ENCODE assay signal across 17 mouse cellular contexts in genomic region chr5:69716087-69716486, GRCm38 (mm10).
"Had no signal": no experiment of that assay in that cellular context is flagged by ENCODE, and none has a peak within 500 bp of the region (broad histone marks: within the 10 kb centered on the region; RNA-seq: fewer than 3 reads in every experiment).

No protein-coding gene starts in this region.

- H3K4me3 ChIP-seq: kidney, embryonic 15.5 days; left cerebral cortex, adult 2 months; limb, embryonic 10.5 days; liver, embryonic 15.5 days; megakaryocyte, embryonic 14.5 days; stomach, embryonic 15.5 days had no signal

- H3K36me3 ChIP-seq: kidney, embryonic 15.5 days; limb, embryonic 10.5 days; liver, embryonic 15.5 days; stomach, embryonic 15.5 days had no signal

- ATAC-seq: midbrain, embryonic 16.5 days had no signal

- H3K4me1 ChIP-seq: kidney, embryonic 15.5 days; limb, embryonic 10.5 days; liver, embryonic 15.5 days; megakaryocyte, embryonic 14.5 days; stomach, embryonic 15.5 days had no signal

- H3K27me3 ChIP-seq: kidney, embryonic 15.5 days; liver, embryonic 15.5 days; megakaryocyte, embryonic 14.5 days; stomach, embryonic 15.5 days had no signal

- H3K4me2 ChIP-seq: kidney, embryonic 15.5 days; liver, embryonic 11.5 days; liver, embryonic 15.5 days; lung, embryonic 14.5 days; midbrain, embryonic 11.5 days; stomach, embryonic 15.5 days had no signal

- DNase-seq: kidney, adult 2 months; kidney, postnatal 14 days; lung, embryonic 14.5 days; lung, postnatal 10 days; spleen, adult 18-20 months; thymus, adult 2 months; thymus, postnatal 25 days had no signal

- H3K9ac ChIP-seq: kidney, embryonic 15.5 days; liver, embryonic 15.5 days; lung, embryonic 14.5 days; stomach, embryonic 15.5 days had no signal

- H3K27ac ChIP-seq: kidney, embryonic 15.5 days; left cerebral cortex, adult 2 months; limb, embryonic 10.5 days; liver, embryonic 15.5 days; macrophage; stomach, embryonic 15.5 days had no signal

- H3K9me3 ChIP-seq: kidney, embryonic 15.5 days; limb, embryonic 10.5 days; liver, embryonic 15.5 days; stomach, embryonic 15.5 days had no signal
